Comparison of ENCODE assay signal across 22 mouse cellular contexts in genomic region chr11:120779876-120780275, GRCm38 (mm10).
"Had no signal": no experiment of that assay in that cellular context is flagged by ENCODE, and none has a peak within 500 bp of the region (broad histone marks: within the 10 kb centered on the region; RNA-seq: fewer than 3 reads in every experiment).

No protein-coding gene starts in this region.

- H3K27me3 ChIP-seq: hindbrain, embryonic 13.5 days; hindbrain, embryonic 15.5 days; limb, embryonic 12.5 days; liver, embryonic 13.5 days had no signal

- DNase-seq: gastrocnemius, adult 2 months; gastrocnemius, postnatal 10 days; gastrocnemius, postnatal 25 days; heart, adult 18-20 months; heart, postnatal 10 days; kidney, adult 18-20 months; kidney, adult 8-10 months; kidney, postnatal 10 days; kidney, postnatal 25 days; kidney, postnatal 4 days; liver; liver, embryonic 13.5 days had no signal

- H3K9me3 ChIP-seq: heart, embryonic 10.5 days; heart, embryonic 12.5 days; hindbrain, embryonic 13.5 days; hindbrain, embryonic 15.5 days; limb, embryonic 10.5 days; limb, embryonic 12.5 days; liver, embryonic 13.5 days; liver, embryonic 15.5 days had no signal

- H3K4me3 ChIP-seq: gastrocnemius, adult 2 months; heart, embryonic 10.5 days; heart, embryonic 12.5 days; hindbrain, embryonic 15.5 days; layer of hippocampus, adult 2 months; left cerebral cortex, adult 2 months; limb, embryonic 12.5 days; liver, embryonic 13.5 days; liver, embryonic 15.5 days had no signal

- H3K27ac ChIP-seq: gastrocnemius, adult 2 months; heart, embryonic 10.5 days; hindbrain, embryonic 13.5 days; hindbrain, embryonic 15.5 days; hindbrain, postnatal 0 days; layer of hippocampus, adult 2 months; left cerebral cortex, adult 2 months; limb, embryonic 10.5 days; limb, embryonic 12.5 days; liver, embryonic 13.5 days; liver, embryonic 15.5 days had no signal
